In the genomic region with DNA sequence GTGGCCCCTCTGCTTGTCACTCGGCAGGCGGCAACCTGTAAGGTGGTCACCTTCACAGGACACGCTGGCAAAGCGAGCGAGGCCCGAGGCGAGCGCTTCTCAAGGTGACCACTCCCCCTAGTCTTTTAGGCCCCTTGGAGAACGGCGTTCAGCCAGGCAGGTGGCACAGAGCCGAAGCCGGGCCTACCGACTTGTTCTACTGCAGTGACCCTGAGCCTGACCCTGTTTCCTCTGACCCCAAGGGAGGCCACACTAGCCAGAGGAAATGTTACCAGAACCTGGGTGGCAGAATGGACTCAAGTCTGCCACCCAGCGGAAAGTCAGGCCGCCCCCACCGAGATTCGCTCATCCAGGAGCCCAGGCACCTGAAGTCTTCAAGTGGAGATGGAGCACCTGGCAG, we compare ENCODE assay signal across 8 mouse cellular contexts.
DNase-seq lines count a peak whose midpoint lies in the region; ATAC-seq and TF ChIP-seq lines count a peak whose summit lies in the region.

No protein-coding gene starts in this region.

- no peak overlapping the region for H3K4me3 ChIP-seq in lung, embryonic 16.5 days (ENCODE audit: low read length)
- H3K4me3 ChIP-seq in forebrain, embryonic 16.5 days (replicated peaks; ENCODE audit: low read length): no peak overlapping the region
- H3K4me3 ChIP-seq in intestine, postnatal 0 days (ENCODE audit: low read depth, low read length): no peak overlapping the region
- no peak overlapping the region for H3K4me3 ChIP-seq in lung, postnatal 0 days (ENCODE audit: low read depth, low read length)
- no peak overlapping the region for H3K4me3 ChIP-seq in stomach, embryonic 16.5 days (replicated peaks; ENCODE audit: low read length)

- no peak overlapping the region; the same call in 1 of the 2 replicates for H3K9ac ChIP-seq in lung, embryonic 16.5 days (ENCODE audit: low read length)
- H3K9ac ChIP-seq in forebrain, embryonic 16.5 days (replicated peaks; ENCODE audit: low read depth, low read length): 0 out of 2 replicates have a peak overlapping the region, but pooled peaks have one; percentile 18
- H3K9ac ChIP-seq in intestine, postnatal 0 days (ENCODE audit: low read depth, low read length): no peak overlapping the region
- H3K9ac ChIP-seq in lung, postnatal 0 days (replicated peaks; ENCODE audit: low read depth): no peak overlapping the region
- H3K9ac ChIP-seq in stomach, embryonic 16.5 days (ENCODE audit: low read length): no peak overlapping the region

- no peaks in the 10 kb centered on the region for H3K9me3 ChIP-seq in lung, embryonic 16.5 days (ENCODE audit: control insufficient read depth, low read length)
- H3K9me3 ChIP-seq in forebrain, embryonic 16.5 days (ENCODE audit: control insufficient read depth, low read length): no peaks in the 10 kb centered on the region
- no peaks in the 10 kb centered on the region for H3K9me3 ChIP-seq in intestine, postnatal 0 days (ENCODE audit: control insufficient read depth)
- no peaks in the 10 kb centered on the region for H3K9me3 ChIP-seq in lung, postnatal 0 days (ENCODE audit: low read length)
- no peaks in the 10 kb centered on the region for H3K9me3 ChIP-seq in stomach, embryonic 16.5 days (replicated peaks; ENCODE audit: control insufficient read depth, low read length)

- H3K27ac ChIP-seq in lung, embryonic 16.5 days (ENCODE audit: low read length): no peak overlapping the region
- no peak overlapping the region for H3K27ac ChIP-seq in forebrain, embryonic 16.5 days (ENCODE audit: low read length)
- no peak overlapping the region for H3K27ac ChIP-seq in intestine, postnatal 0 days (ENCODE audit: low read depth, low read length)
- no peak overlapping the region for H3K27ac ChIP-seq in lung, postnatal 0 days (ENCODE audit: low read length)
- H3K27ac ChIP-seq in stomach, embryonic 16.5 days (ENCODE audit: low read length): no peak overlapping the region

- H3K36me3 ChIP-seq in lung, embryonic 16.5 days (ENCODE audit: control insufficient read depth, insufficient read depth, low read length): no peaks in the 10 kb centered on the region
- no peaks in the 10 kb centered on the region for H3K36me3 ChIP-seq in forebrain, embryonic 16.5 days (ENCODE audit: control insufficient read depth, insufficient read depth)
- H3K36me3 ChIP-seq in intestine, postnatal 0 days (ENCODE audit: control insufficient read depth, insufficient read depth): no peaks in the 10 kb centered on the region
- no peaks in the 10 kb centered on the region for H3K36me3 ChIP-seq in lung, postnatal 0 days (ENCODE audit: insufficient read depth, low read length)
- H3K36me3 ChIP-seq in stomach, embryonic 16.5 days (ENCODE audit: control insufficient read depth, insufficient read depth, low read length): no peaks in the 10 kb centered on the region

- TF ChIP-seq CTCF in intestine, postnatal 0 days (IDR thresholded peaks at IDR 0.05; ENCODE audit: low read depth): peak; percentile 69
- TF ChIP-seq CTCF in lung, postnatal 0 days (IDR thresholded peaks at IDR 0.05): peak; percentile 47

- H3K4me2 ChIP-seq in lung, embryonic 16.5 days (ENCODE audit: low read depth, low read length): 0 out of 2 replicates have a peak overlapping the region, but pooled peaks have one; percentile 14
- peak overlapping the region; percentile 24 for H3K4me2 ChIP-seq in forebrain, embryonic 16.5 days (ENCODE audit: low read length)
- 0 out of 2 replicates have a peak overlapping the region, but pooled peaks have one; percentile 4 for H3K4me2 ChIP-seq in intestine, postnatal 0 days (replicated peaks; ENCODE audit: low read depth)
- H3K4me2 ChIP-seq in lung, postnatal 0 days (replicated peaks; ENCODE audit: low read depth, low read length): no peak overlapping the region
- 0 out of 2 replicates have a peak overlapping the region, but pooled peaks have one; percentile 5 for H3K4me2 ChIP-seq in stomach, embryonic 16.5 days (ENCODE audit: low read depth, low read length)

- H3K4me1 ChIP-seq in lung, embryonic 16.5 days (replicated peaks; ENCODE audit: control insufficient read depth, insufficient read depth, low read length): no peaks in the 10 kb centered on the region
- H3K4me1 ChIP-seq in forebrain, embryonic 16.5 days (replicated peaks; ENCODE audit: control insufficient read depth, insufficient read depth, low read length): peaks cover 35% of the 10 kb centered on the region
- no peaks in the 10 kb centered on the region for H3K4me1 ChIP-seq in intestine, postnatal 0 days (replicated peaks; ENCODE audit: control insufficient read depth, insufficient read depth, low read length)
- no peaks in the 10 kb centered on the region for H3K4me1 ChIP-seq in lung, postnatal 0 days (ENCODE audit: insufficient read depth, low read depth, low read length)
- H3K4me1 ChIP-seq in stomach, embryonic 16.5 days (ENCODE audit: control insufficient read depth, insufficient read depth, low read length): no peaks in the 10 kb centered on the region; the same call in 1 of the 2 replicates

- no peak for ATAC-seq in lung, embryonic 16.5 days (ENCODE audit: low read depth)
- ATAC-seq in forebrain, embryonic 16.5 days: no peak
- ATAC-seq in intestine, postnatal 0 days: no peak
- no peak for ATAC-seq in lung, postnatal 0 days
- no peak for ATAC-seq in stomach, embryonic 16.5 days (ENCODE audit: insufficient read depth, low FRiP score)

- no peak for DNase-seq in lung, postnatal 36 days
- DNase-seq in cerebellum, adult 9-10 months: peak; percentile 68
- DNase-seq in lung, postnatal 0 days (ENCODE audit: low spot score): no peak
- DNase-seq in layer of hippocampus, adult 9-10 months (ENCODE audit: low spot score): no peak

- H3K27me3 ChIP-seq in lung, embryonic 16.5 days (ENCODE audit: control insufficient read depth, insufficient read depth, low read depth, low read length): peaks cover 6% of the 10 kb centered on the region
- peaks cover 2% of the 10 kb centered on the region; the same call in 1 of the 2 replicates for H3K27me3 ChIP-seq in forebrain, embryonic 16.5 days (replicated peaks; ENCODE audit: control insufficient read depth, insufficient read depth, low read length)
- H3K27me3 ChIP-seq in intestine, postnatal 0 days (replicated peaks; ENCODE audit: control insufficient read depth, insufficient read depth, low read length): peaks cover 5% of the 10 kb centered on the region; the same call in 1 of the 2 replicates
- 0 out of 2 replicates have a peak, but pooled peaks cover 4% of the 10 kb centered on the region for H3K27me3 ChIP-seq in lung, postnatal 0 days (replicated peaks; ENCODE audit: insufficient read depth, low read length)
- H3K27me3 ChIP-seq in stomach, embryonic 16.5 days (ENCODE audit: control insufficient read depth, insufficient read depth, low read length): 0 out of 2 replicates have a peak, but pooled peaks cover 6% of the 10 kb centered on the region

- 5% methylated on average over 17 of the region's 17 CpGs for WGBS in lung, embryonic 16.5 days
- WGBS in forebrain, embryonic 16.5 days: 6% methylated on average over 17 of the region's 17 CpGs
- 21% methylated on average over 17 of the region's 17 CpGs for WGBS in intestine, postnatal 0 days
- 5% methylated on average over 17 of the region's 17 CpGs for WGBS in lung, postnatal 0 days
- WGBS in stomach, embryonic 16.5 days: 16% methylated on average over 17 of the region's 17 CpGs

- TF ChIP-seq EP300 in lung, postnatal 0 days (IDR thresholded peaks at IDR 0.05): no peak
